Mouse (Mus musculus): ENCODE measurements around the gene Nol4l.

GRCm38 (mm10) chr2:153425998-153426670 is 103.6 kb downstream of the Nol4l start:
- TF ChIP-seq POLR2A (IDR thresholded peaks at IDR 0.05; ENCODE audit: insufficient read depth, low read depth, low read length) (no peak), EP300 (IDR thresholded peaks at IDR 0.05; ENCODE audit: insufficient read depth, low read depth, low read length) (no peak), CTCF (IDR thresholded peaks at IDR 0.05) (no peak)
